Mouse (Mus musculus) frontal cortex, postnatal 10 days (tissue): ENCODE data around the gene Pnpla1.
A peak's percentile ranks its signal among the peaks of the same experiment; 100 is the strongest.

Source experiments
- DNase-seq, 2 experiments: peaks; one replicate each; pipeline ENCODE4 v3.0.0; 2022; ENCODE audit warnings: low spot score in 2 of 2, mixed read lengths in 1 of 2

The Pnpla1 gene

GRCm38 (mm10) chr17:28924957-28925595 is 66.9 kb downstream of the Pnpla1 start:
- DNase-seq, result no peak

- DNase-seq, result peak; percentile 54 to 79
Observed at GRCm38 (mm10) chr17:28926380-28926779, 68.2 kb downstream of the Pnpla1 start.

GRCm38 (mm10) chr17:28926866-28927635 is 68.8 kb downstream of the Pnpla1 start:
- no peak for DNase-seq

- DNase-seq, result no peak
Observed at GRCm38 (mm10) chr17:28928004-28928403, 69.8 kb downstream of the Pnpla1 start.

- no peak for DNase-seq
Observed at GRCm38 (mm10) chr17:28929369-28929768, 71.2 kb downstream of the Pnpla1 start.

- DNase-seq, result peak in 1 of 2 experiments; percentile 65
Observed at GRCm38 (mm10) chr17:28930392-28931074, 72.3 kb downstream of the Pnpla1 start.

GRCm38 (mm10) chr17:28931436-28932211 is 73.4 kb downstream of the Pnpla1 start:
- no peak for DNase-seq

GRCm38 (mm10) chr17:28932274-28932673 is 74.1 kb downstream of the Pnpla1 start:
- no peak for DNase-seq

- DNase-seq, result no peak
Observed at GRCm38 (mm10) chr17:28934120-28934916, 76.1 kb downstream of the Pnpla1 start.

- DNase-seq, result no peak
Observed at GRCm38 (mm10) chr17:28936133-28936532, 77.9 kb downstream of the Pnpla1 start.

GRCm38 (mm10) chr17:28936622-28937345 is 78.6 kb downstream of the Pnpla1 start:
- DNase-seq, result no peak
